Mouse (Mus musculus): ENCODE results near the gene Bptf. TPM values are rescaled to one million over a fixed set of nuclear protein-coding genes. Genes with fewer than 3 reads are reported as not detected.

The Bptf gene
- polyA plus RNA-seq, 1 experiment from 2014 or later, result 42.3 TPM

- no peaks in the 10 kb centered on the region for H3K27me3 ChIP-seq
- H3K27ac ChIP-seq, result no peak overlapping the region
- no peak overlapping the region for H3K4me2 ChIP-seq (replicated peaks)
- H3K9ac ChIP-seq, result no peak overlapping the region
- no peak overlapping the region for H3K4me3 ChIP-seq
- 94% methylated on average over 11 of the region's 11 CpGs for WGBS
- no peaks in the 10 kb centered on the region for H3K9me3 ChIP-seq
- ATAC-seq (ENCODE audit: low FRiP score, low read depth), result no peak
- no peaks in the 10 kb centered on the region for H3K4me1 ChIP-seq
- peaks cover 91% of the 10 kb centered on the region for H3K36me3 ChIP-seq
These were observed 88.6 kb downstream of the Bptf start for GRCm38 (mm10) chr11:107043361-107043760.

GRCm38 (mm10) chr11:107041396-107041795 lies 90.5 kb downstream of the Bptf start:
- H3K27ac ChIP-seq, result no peak overlapping the region
- H3K4me2 ChIP-seq (replicated peaks), result no peak overlapping the region
- 100% methylated on average over 3 of the region's 3 CpGs for WGBS
- no peaks in the 10 kb centered on the region for H3K27me3 ChIP-seq
- H3K4me1 ChIP-seq, result no peaks in the 10 kb centered on the region
- no peak overlapping the region for H3K4me3 ChIP-seq
- no peak overlapping the region for H3K9ac ChIP-seq
- no peaks in the 10 kb centered on the region for H3K9me3 ChIP-seq
- ATAC-seq (ENCODE audit: low FRiP score, low read depth), result no peak
- peaks cover 93% of the 10 kb centered on the region for H3K36me3 ChIP-seq

GRCm38 (mm10) chr11:107039417-107039816 lies 92.5 kb downstream of the Bptf start:
- Histone ChIP-seq H3K27me3 (no peaks in the 10 kb centered on the region), H3K27ac (no peak overlapping the region), H3K36me3 (peaks cover 89% of the 10 kb centered on the region), H3K9me3 (no peaks in the 10 kb centered on the region), H3K4me1 (no peaks in the 10 kb centered on the region), H3K4me3 (no peak overlapping the region), H3K4me2 (replicated peaks) (no peak overlapping the region), H3K9ac (no peak overlapping the region)
- 93% methylated on average over 5 of the region's 5 CpGs for WGBS
- ATAC-seq (ENCODE audit: low FRiP score, low read depth), result no peak

- peaks cover 44% of the 10 kb centered on the region for H3K36me3 ChIP-seq
- no peak for ATAC-seq (ENCODE audit: low FRiP score, low read depth)
- no peak overlapping the region for H3K4me2 ChIP-seq (replicated peaks)
- H3K9me3 ChIP-seq, result no peaks in the 10 kb centered on the region
- H3K27ac ChIP-seq, result no peak overlapping the region
- H3K4me1 ChIP-seq, result no peaks in the 10 kb centered on the region
- no peak overlapping the region for H3K9ac ChIP-seq
- WGBS, result 84% methylated on average over 10 of the region's 10 CpGs
- peaks cover 5% of the 10 kb centered on the region; the same call in 1 of the 2 replicates for H3K27me3 ChIP-seq
- H3K4me3 ChIP-seq, result no peak overlapping the region
These were observed 97.7 kb downstream of the Bptf start for GRCm38 (mm10) chr11:107034085-107034810.

- H3K4me1 ChIP-seq, result peaks cover 12% of the 10 kb centered on the region
- no peak overlapping the region for H3K4me3 ChIP-seq
- no peaks in the 10 kb centered on the region for H3K9me3 ChIP-seq
- no peak for ATAC-seq (ENCODE audit: low FRiP score, low read depth)
- WGBS, result 51% methylated on average over 7 of the region's 7 CpGs
- H3K9ac ChIP-seq, result no peak overlapping the region
- H3K27ac ChIP-seq, result no peak overlapping the region
- peaks cover 17% of the 10 kb centered on the region for H3K36me3 ChIP-seq
- no peak overlapping the region for H3K4me2 ChIP-seq (replicated peaks)
- peaks cover 10% of the 10 kb centered on the region for H3K27me3 ChIP-seq
These were observed 100.3 kb downstream of the Bptf start for GRCm38 (mm10) chr11:107031635-107032034.

- no peak overlapping the region for H3K9ac ChIP-seq
- peaks cover 28% of the 10 kb centered on the region for H3K4me1 ChIP-seq
- peaks cover 28% of the 10 kb centered on the region for H3K27me3 ChIP-seq
- H3K27ac ChIP-seq, result no peak overlapping the region
- ATAC-seq (ENCODE audit: low FRiP score, low read depth), result no peak
- H3K9me3 ChIP-seq, result no peaks in the 10 kb centered on the region
- H3K4me3 ChIP-seq, result no peak overlapping the region
- WGBS, result 41% methylated on average over 19 of the region's 19 CpGs
- 0 out of 2 replicates have a peak, but pooled peaks cover 2% of the 10 kb centered on the region for H3K36me3 ChIP-seq
- no peak overlapping the region for H3K4me2 ChIP-seq (replicated peaks)
These were observed 102.4 kb downstream of the Bptf start for GRCm38 (mm10) chr11:107029536-107029935.

- no peaks in the 10 kb centered on the region for H3K9me3 ChIP-seq
- no peak overlapping the region for H3K27ac ChIP-seq
- ATAC-seq (ENCODE audit: low FRiP score, low read depth), result no peak
- H3K9ac ChIP-seq, result peak overlapping the region; percentile 75
- peak overlapping the region; percentile 66 for H3K4me3 ChIP-seq
- H3K4me2 ChIP-seq (replicated peaks), result peak overlapping the region; percentile 93
- peaks cover 31% of the 10 kb centered on the region for H3K4me1 ChIP-seq
- peaks cover 34% of the 10 kb centered on the region for H3K27me3 ChIP-seq
- no peaks in the 10 kb centered on the region for H3K36me3 ChIP-seq
- 65% methylated on average over 6 of the region's 6 CpGs for WGBS
These were observed 103.2 kb downstream of the Bptf start for GRCm38 (mm10) chr11:107028754-107029153.

- Histone ChIP-seq H3K4me1 (peaks cover 31% of the 10 kb centered on the region), H3K9me3 (no peaks in the 10 kb centered on the region), H3K27me3 (peaks cover 34% of the 10 kb centered on the region), H3K4me2 (replicated peaks) (peak overlapping the region; percentile 93), H3K36me3 (no peaks in the 10 kb centered on the region), H3K9ac (peak overlapping the region; percentile 75), H3K27ac (peak overlapping the region; percentile 65), H3K4me3 (peak overlapping the region; percentile 66)
- ATAC-seq (ENCODE audit: low FRiP score, low read depth), result no peak
- WGBS, result 4% methylated on average over 29 of the region's 29 CpGs
These were observed 103.7 kb downstream of the Bptf start for GRCm38 (mm10) chr11:107028275-107028618.

GRCm38 (mm10) chr11:107027431-107028274 lies 104.3 kb downstream of the Bptf start:
- Histone ChIP-seq H3K27ac (peak overlapping the region; percentile 65), H3K9ac (peak overlapping the region; percentile 75), H3K4me1 (peaks cover 31% of the 10 kb centered on the region), H3K4me2 (replicated peaks) (peak overlapping the region; percentile 93), H3K4me3 (peak overlapping the region; percentile 66), H3K27me3 (peaks cover 34% of the 10 kb centered on the region), H3K36me3 (no peaks in the 10 kb centered on the region), H3K9me3 (no peaks in the 10 kb centered on the region)
- under 1% methylated on average over 107 of the region's 107 CpGs for WGBS
- ATAC-seq (ENCODE audit: low FRiP score, low read depth), result peak; percentile 86

- no peak for ATAC-seq (ENCODE audit: low FRiP score, low read depth)
- Histone ChIP-seq H3K4me1 (peaks cover 31% of the 10 kb centered on the region), H3K9ac (no peak overlapping the region), H3K27me3 (peaks cover 34% of the 10 kb centered on the region), H3K4me2 (replicated peaks) (peak overlapping the region; percentile 93), H3K27ac (no peak overlapping the region), H3K4me3 (peak overlapping the region; percentile 66), H3K36me3 (no peaks in the 10 kb centered on the region), H3K9me3 (no peaks in the 10 kb centered on the region)
- 9% methylated on average over 12 of the region's 12 CpGs for WGBS
These were observed 105.1 kb downstream of the Bptf start for GRCm38 (mm10) chr11:107026554-107027430.

- ATAC-seq (ENCODE audit: low FRiP score, low read depth), result no peak
- WGBS, result under 1% methylated on average over 45 of the region's 45 CpGs
- Histone ChIP-seq H3K9me3 (no peaks in the 10 kb centered on the region), H3K27ac (no peak within 1 kb of the TSS), H3K9ac (peak within 1 kb of the TSS; percentile 67), H3K4me3 (peak within 1 kb of the TSS; percentile 51), H3K36me3 (no peaks in the 10 kb centered on the region), H3K4me1 (peaks cover 31% of the 10 kb centered on the region), H3K27me3 (peaks cover 32% of the 10 kb centered on the region), H3K4me2 (replicated peaks) (peak within 1 kb of the TSS; percentile 93)
These were observed 106.3 kb downstream of the Bptf start, which contains the start of gene 1810010H24Rik for GRCm38 (mm10) chr11:107025411-107026321. TSS of gene 1810010H24Rik (plus strand) at chr11:107025681.

Data from limb, embryonic 13.5 days (tissue).